In genomic region chr5:128597381-128597780, GRCm38 (mm10) we compare ENCODE assay signal across 10 mouse cellular contexts. TPM values are rescaled to one million over a fixed set of nuclear protein-coding genes. Genes with fewer than 3 reads are reported as not detected.
DNase-seq lines count a peak whose midpoint lies in the region; ATAC-seq and TF ChIP-seq lines count a peak whose summit lies in the region.
"Had no signal": no experiment of that assay in that cellular context is flagged by ENCODE, and none has a peak within 500 bp of the region (broad histone marks: within the 10 kb centered on the region; RNA-seq: fewer than 3 reads in every experiment).

No protein-coding gene starts in this region.

- no peak for TF ChIP-seq CTCF in midbrain, postnatal 0 days (IDR thresholded peaks at IDR 0.05)

- no peak for ATAC-seq in intestine, embryonic 14.5 days (replicated peaks; ENCODE audit: low FRiP score, low TSS enrichment, low read depth)
- ATAC-seq in intestine, embryonic 15.5 days: no peak
- ATAC-seq in embryonic facial prominence, embryonic 14.5 days (ENCODE audit: low read depth): no peak
- ATAC-seq in hindbrain, embryonic 16.5 days: no peak
- no peak for ATAC-seq in midbrain, postnatal 0 days (ENCODE audit: low FRiP score)
- ATAC-seq in megakaryocyte-erythroid progenitor cell, adult 5-6 weeks (replicated peaks; ENCODE audit: low FRiP score, low TSS enrichment, poor library complexity, severe bottlenecking): no peak
- ATAC-seq: liver, embryonic 12.5 days had no signal

- peaks cover 15% of the 10 kb centered on the region; the same call in 1 of the 2 replicates for H3K4me1 ChIP-seq in intestine, embryonic 14.5 days (replicated peaks; ENCODE audit: control insufficient read depth, insufficient read depth, low read length)
- H3K4me1 ChIP-seq in intestine, embryonic 15.5 days (replicated peaks): peaks cover 32% of the 10 kb centered on the region
- peaks cover 11% of the 10 kb centered on the region for H3K4me1 ChIP-seq in embryonic facial prominence, embryonic 14.5 days (ENCODE audit: control insufficient read depth, insufficient read depth, low read length)
- peaks cover 34% of the 10 kb centered on the region for H3K4me1 ChIP-seq in hindbrain, embryonic 16.5 days (ENCODE audit: control insufficient read depth, insufficient read depth, low read depth, low read length)
- H3K4me1 ChIP-seq in midbrain, postnatal 0 days (ENCODE audit: insufficient read depth, low read length): 0 out of 2 replicates have a peak, but pooled peaks cover 3% of the 10 kb centered on the region

- peak overlapping the region; percentile 27; the same call in 1 of the 2 replicates for H3K4me3 ChIP-seq in intestine, embryonic 14.5 days (ENCODE audit: low read depth, low read length)
- no peak overlapping the region for H3K4me3 ChIP-seq in intestine, embryonic 15.5 days (replicated peaks)
- peak overlapping the region; percentile 27; the same call in 1 of the 2 replicates for H3K4me3 ChIP-seq in embryonic facial prominence, embryonic 14.5 days (ENCODE audit: low read depth, low read length)
- no peak overlapping the region; the same call in 1 of the 2 replicates for H3K4me3 ChIP-seq in hindbrain, embryonic 16.5 days (ENCODE audit: low read length)
- H3K4me3 ChIP-seq in midbrain, postnatal 0 days (ENCODE audit: low read depth, low read length): no peak overlapping the region
- H3K4me3 ChIP-seq: liver, embryonic 12.5 days had no signal

- no peaks in the 10 kb centered on the region for H3K36me3 ChIP-seq in intestine, embryonic 14.5 days (ENCODE audit: control insufficient read depth, insufficient read depth, low read length)
- H3K36me3 ChIP-seq in intestine, embryonic 15.5 days: no peaks in the 10 kb centered on the region
- H3K36me3 ChIP-seq in embryonic facial prominence, embryonic 14.5 days (ENCODE audit: control insufficient read depth, insufficient read depth, low read length): no peaks in the 10 kb centered on the region
- H3K36me3 ChIP-seq in hindbrain, embryonic 16.5 days (ENCODE audit: control insufficient read depth, insufficient read depth, low read length): no peaks in the 10 kb centered on the region
- no peaks in the 10 kb centered on the region for H3K36me3 ChIP-seq in midbrain, postnatal 0 days (ENCODE audit: insufficient read depth, low read length)
- H3K36me3 ChIP-seq: liver, embryonic 12.5 days had no signal

- H3K27ac ChIP-seq in intestine, embryonic 14.5 days (ENCODE audit: low read depth): no peak overlapping the region
- H3K27ac ChIP-seq in intestine, embryonic 15.5 days: no peak overlapping the region
- no peak overlapping the region for H3K27ac ChIP-seq in embryonic facial prominence, embryonic 14.5 days (replicated peaks; ENCODE audit: low read depth, low read length)
- H3K27ac ChIP-seq in hindbrain, embryonic 16.5 days (ENCODE audit: low read depth, low read length): no peak overlapping the region; the same call in 1 of the 2 replicates
- H3K27ac ChIP-seq in midbrain, postnatal 0 days (ENCODE audit: low read depth, low read length): no peak overlapping the region
- H3K27ac ChIP-seq: layer of hippocampus, adult 2 months; liver, embryonic 12.5 days had no signal

- 26% methylated on average over 4 of the region's 4 CpGs for WGBS in intestine, embryonic 14.5 days
- WGBS in intestine, embryonic 15.5 days: 30% methylated on average over 4 of the region's 4 CpGs
- WGBS in embryonic facial prominence, embryonic 14.5 days: 29% methylated on average over 4 of the region's 4 CpGs
- 20% methylated on average over 4 of the region's 4 CpGs for WGBS in hindbrain, embryonic 16.5 days
- WGBS in midbrain, postnatal 0 days: 14% methylated on average over 4 of the region's 4 CpGs

- DNase-seq in intestine, embryonic 14.5 days (ENCODE audit: low spot score): no peak
- no peak for DNase-seq in embryonic facial prominence, embryonic 14.5 days (ENCODE audit: low spot score)
- no peak for DNase-seq in midbrain, postnatal 0 days (ENCODE audit: low spot score)
- no peak for DNase-seq in frontal cortex, postnatal 36 days (ENCODE audit: low spot score in 2 of 2)
- DNase-seq: heart, postnatal 36 days had no signal

- H3K9me3 ChIP-seq in intestine, embryonic 14.5 days (ENCODE audit: control insufficient read depth, low read length): no peaks in the 10 kb centered on the region
- H3K9me3 ChIP-seq in intestine, embryonic 15.5 days: no peaks in the 10 kb centered on the region
- no peaks in the 10 kb centered on the region for H3K9me3 ChIP-seq in embryonic facial prominence, embryonic 14.5 days (ENCODE audit: control insufficient read depth, low read length)
- H3K9me3 ChIP-seq in hindbrain, embryonic 16.5 days (ENCODE audit: control insufficient read depth, low read length): no peaks in the 10 kb centered on the region
- no peaks in the 10 kb centered on the region for H3K9me3 ChIP-seq in midbrain, postnatal 0 days (ENCODE audit: low read length)
- H3K9me3 ChIP-seq: liver, embryonic 12.5 days had no signal

- peak overlapping the region; percentile 50 for H3K4me2 ChIP-seq in intestine, embryonic 14.5 days (ENCODE audit: low read length)
- no peak overlapping the region for H3K4me2 ChIP-seq in intestine, embryonic 15.5 days (replicated peaks)
- H3K4me2 ChIP-seq in embryonic facial prominence, embryonic 14.5 days (ENCODE audit: low read depth, low read length): peak overlapping the region; percentile 93
- H3K4me2 ChIP-seq in hindbrain, embryonic 16.5 days (ENCODE audit: low read length): peak overlapping the region; percentile 62
- peak overlapping the region; percentile 57 for H3K4me2 ChIP-seq in midbrain, postnatal 0 days (ENCODE audit: low read depth, low read length, poor library complexity, severe bottlenecking)
- H3K4me2 ChIP-seq: liver, embryonic 12.5 days had no signal

- no peak overlapping the region for H3K9ac ChIP-seq in intestine, embryonic 14.5 days (ENCODE audit: low read length)
- H3K9ac ChIP-seq in intestine, embryonic 15.5 days: no peak overlapping the region
- peak overlapping the region; percentile 40; the same call in 1 of the 2 replicates for H3K9ac ChIP-seq in embryonic facial prominence, embryonic 14.5 days (ENCODE audit: low read depth, low read length)
- no peak overlapping the region for H3K9ac ChIP-seq in hindbrain, embryonic 16.5 days (ENCODE audit: low read depth, low read length)
- no peak overlapping the region for H3K9ac ChIP-seq in midbrain, postnatal 0 days (replicated peaks; ENCODE audit: low read length, poor library complexity, severe bottlenecking)
- H3K9ac ChIP-seq: liver, embryonic 12.5 days had no signal

- H3K27me3 ChIP-seq in intestine, embryonic 14.5 days (replicated peaks; ENCODE audit: control insufficient read depth, insufficient read depth, low read length): peaks cover 57% of the 10 kb centered on the region
- H3K27me3 ChIP-seq in intestine, embryonic 15.5 days (replicated peaks): peaks cover 41% of the 10 kb centered on the region
- H3K27me3 ChIP-seq in embryonic facial prominence, embryonic 14.5 days (replicated peaks; ENCODE audit: control insufficient read depth, insufficient read depth, low read length): peaks cover 25% of the 10 kb centered on the region
- 0 out of 2 replicates have a peak, but pooled peaks cover 2% of the 10 kb centered on the region for H3K27me3 ChIP-seq in hindbrain, embryonic 16.5 days (replicated peaks; ENCODE audit: control insufficient read depth, insufficient read depth, low read length)
- H3K27me3 ChIP-seq in midbrain, postnatal 0 days (ENCODE audit: insufficient read depth, low read length): peaks cover 16% of the 10 kb centered on the region

RNA-seq across cellular contexts. Expression of gene Fzd10, which starts 3.3 kb away (rescaled TPM):
- 2.4 and 3.0 TPM in 2 replicates for polyA plus RNA-seq in intestine, embryonic 14.5 days (2014; fragmentation: Nextera tagmentation; extraction: Ambion mirVana)
- polyA plus RNA-seq in intestine, embryonic 15.5 days (2015; fragmentation: Nextera tagmentation; extraction: Ambion mirVana): 0.90 and 1.0 TPM in 2 replicates
- polyA plus RNA-seq in embryonic facial prominence, embryonic 14.5 days (2014; fragmentation: Nextera tagmentation; extraction: Ambion mirVana): 4.7 and 7.6 TPM in 2 replicates
- 2.9 and 3.1 TPM in 2 replicates for polyA plus RNA-seq in hindbrain, embryonic 16.5 days (2015; fragmentation: Nextera tagmentation; extraction: Ambion mirVana)
- total RNA-seq in midbrain, postnatal 0 days (2014; rRNA removed): 19.6 and 20.8 TPM in 2 replicates
- polyA plus RNA-seq in midbrain, postnatal 0 days (2015; fragmentation: Nextera tagmentation; extraction: Ambion mirVana): 2.7 and 3.3 TPM in 2 replicates
- not detected in 2 replicates for total RNA-seq in megakaryocyte-erythroid progenitor cell, adult 5-6 weeks (2014; fragmentation: Nextera tagmentation)
- not detected in 2 replicates for total RNA-seq in megakaryocyte-erythroid progenitor cell, adult 5-6 weeks (2017)

Comparison
In these comparisons a context has a peak if more than half of its experiments do, and no peak if none do; other contexts are left out.
1. H3K4me3 ChIP-seq: peak in intestine, embryonic 14.5 days (single experiment) and embryonic facial prominence, embryonic 14.5 days (single experiment); none in intestine, embryonic 15.5 days (single experiment), hindbrain, embryonic 16.5 days (single experiment) and midbrain, postnatal 0 days (single experiment).